Mouse (Mus musculus): ENCODE data around the gene Micu1.

DNA sequence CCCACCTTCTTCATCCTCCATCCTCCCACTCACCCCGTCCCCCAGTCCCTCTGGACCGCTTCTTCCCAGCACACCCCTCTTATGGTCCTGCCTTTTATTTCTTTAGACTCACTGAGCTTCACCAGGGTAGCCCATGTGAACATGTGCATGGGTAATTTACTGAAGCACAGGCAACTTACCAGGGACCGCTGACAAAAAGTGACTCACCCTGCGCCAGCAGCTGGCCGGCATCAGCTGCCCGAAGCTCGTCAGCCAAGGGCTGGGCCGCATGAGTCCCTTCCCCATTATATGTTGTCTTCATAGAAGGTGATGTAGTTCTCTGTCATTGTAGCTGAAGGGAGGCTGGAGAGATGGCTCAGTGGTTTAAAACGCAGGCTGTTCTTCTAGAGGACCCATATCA, 111.5 kb downstream of the Micu1 start:
- no peak for TF ChIP-seq CTCF (IDR thresholded peaks at IDR 0.05; ENCODE audit: borderline replicate concordance, control insufficient read depth, extremely low read depth, insufficient read depth, low read length, poor library complexity)
- TF ChIP-seq POLR2A (IDR thresholded peaks at IDR 0.05; ENCODE audit: control insufficient read depth, extremely low read depth, insufficient read depth, low read length, poor library complexity) = no peak

Measured in thymus, adult 2 months (tissue).